Mouse (Mus musculus): ENCODE data around the gene Cep44. TPM values are rescaled to one million over a fixed set of nuclear protein-coding genes. Genes with fewer than 3 reads are reported as not detected.

The Cep44 gene
- polyA plus RNA-seq, 1 experiment from 2014 or later = 40.7 TPM

- no peaks in the 10 kb centered on the region for H3K27me3 ChIP-seq
- WGBS = 90% methylated on average over 2 of the region's 2 CpGs
These were observed 3.0 kb downstream of the Cep44 start for GRCm38 (mm10) chr8:56547866-56548265.

DNA sequence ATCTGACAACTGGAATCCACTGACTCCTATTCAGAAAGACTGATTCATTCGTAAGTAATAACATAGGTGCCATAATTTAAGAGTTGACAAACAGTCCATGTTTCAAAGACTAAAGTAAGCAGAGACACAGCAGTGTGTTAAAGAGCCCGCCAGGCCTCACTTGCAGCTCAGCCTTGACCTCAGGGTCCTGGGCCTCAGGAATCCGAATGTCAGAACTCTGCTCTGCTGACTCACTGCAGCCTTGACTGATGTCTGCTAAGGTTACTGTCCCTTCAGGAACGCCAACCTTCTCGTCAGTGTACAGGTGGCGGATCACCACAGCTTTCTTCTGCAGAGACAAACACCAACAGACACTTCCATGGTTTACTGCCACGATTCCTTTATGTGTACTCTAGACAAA lies 10.1 kb downstream of the Cep44 start:
- WGBS = 91% methylated on average over 7 of the region's 7 CpGs
- Histone ChIP-seq H3K36me3 (peaks cover 65% of the 10 kb centered on the region), H3K27ac (no peak overlapping the region)

More at GRCm38 (mm10) chr8:56547866-56548265, 3.0 kb downstream of the Cep44 start:
- no peak overlapping the region for H3K4me3 ChIP-seq
- no peak for ATAC-seq (ENCODE audit: insufficient number of reproducible peaks, insufficient read depth, low FRiP score, low TSS enrichment, low read depth)
- peaks cover 12% of the 10 kb centered on the region for H3K4me1 ChIP-seq
- peaks cover 19% of the 10 kb centered on the region for H3K36me3 ChIP-seq
- H3K4me2 ChIP-seq = no peak overlapping the region
- no peaks in the 10 kb centered on the region for H3K9me3 ChIP-seq
- H3K27ac ChIP-seq = no peak overlapping the region
- no peak overlapping the region for H3K9ac ChIP-seq

GRCm38 (mm10) chr8:56530359-56530758 lies 20.5 kb downstream of the Cep44 start:
- no peaks in the 10 kb centered on the region for H3K9me3 ChIP-seq
- 0 out of 2 replicates have a peak, but pooled peaks cover 8% of the 10 kb centered on the region for H3K4me1 ChIP-seq
- peaks cover 9% of the 10 kb centered on the region for H3K36me3 ChIP-seq
- no peak overlapping the region for H3K4me3 ChIP-seq
- no peak overlapping the region for H3K27ac ChIP-seq
- no peak overlapping the region for H3K4me2 ChIP-seq
- 8% methylated on average over 3 of the region's 3 CpGs for WGBS
- H3K9ac ChIP-seq = no peak overlapping the region
- ATAC-seq (ENCODE audit: insufficient number of reproducible peaks, insufficient read depth, low FRiP score, low TSS enrichment, low read depth) = no peak
- no peaks in the 10 kb centered on the region for H3K27me3 ChIP-seq

More for the DNA sequence above, 10.1 kb downstream of the Cep44 start:
- Histone ChIP-seq H3K4me3 (no peak overlapping the region), H3K9ac (no peak overlapping the region), H3K4me2 (no peak overlapping the region), H3K4me1 (no peaks in the 10 kb centered on the region), H3K9me3 (no peaks in the 10 kb centered on the region), H3K27me3 (no peaks in the 10 kb centered on the region)
- no peak for ATAC-seq (ENCODE audit: insufficient number of reproducible peaks, insufficient read depth, low FRiP score, low TSS enrichment, low read depth)

DNA sequence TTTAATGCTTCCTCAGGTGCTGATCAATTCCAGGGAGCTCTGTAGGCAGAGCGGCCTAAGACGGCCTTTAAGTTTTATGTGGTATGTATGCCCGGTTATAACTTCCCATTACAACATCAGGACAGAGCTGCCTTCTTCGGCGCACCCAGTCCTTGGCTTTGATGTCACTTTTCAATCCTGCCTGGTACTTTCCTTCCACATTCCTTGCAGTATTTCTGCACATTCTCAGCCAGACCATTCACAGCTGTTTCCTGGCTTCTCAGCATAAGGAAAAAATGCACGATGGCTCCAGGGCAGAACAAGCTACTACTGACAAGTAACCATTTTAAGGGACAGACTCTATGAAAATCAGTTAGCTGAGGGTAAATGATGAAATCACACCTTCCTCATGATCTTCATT lies 22.0 kb downstream of the Cep44 start:
- no peak for ATAC-seq (ENCODE audit: insufficient number of reproducible peaks, insufficient read depth, low FRiP score, low TSS enrichment, low read depth)
- Histone ChIP-seq H3K36me3 (peaks cover 5% of the 10 kb centered on the region; the same call in 1 of the 2 replicates), H3K4me3 (no peak overlapping the region), H3K4me2 (no peak overlapping the region), H3K9ac (no peak overlapping the region), H3K27me3 (no peaks in the 10 kb centered on the region), H3K9me3 (no peaks in the 10 kb centered on the region), H3K4me1 (0 out of 2 replicates have a peak, but pooled peaks cover 8% of the 10 kb centered on the region), H3K27ac (no peak overlapping the region)
- 43% methylated on average over 6 of the region's 6 CpGs for WGBS

- Histone ChIP-seq H3K4me3 (no peak overlapping the region), H3K9ac (no peak overlapping the region), H3K4me2 (no peak overlapping the region), H3K9me3 (no peaks in the 10 kb centered on the region), H3K27ac (no peak overlapping the region), H3K4me1 (no peaks in the 10 kb centered on the region), H3K27me3 (no peaks in the 10 kb centered on the region), H3K36me3 (no peaks in the 10 kb centered on the region)
- no peak for ATAC-seq (ENCODE audit: insufficient number of reproducible peaks, insufficient read depth, low FRiP score, low TSS enrichment, low read depth)
- WGBS = 73% methylated on average over 4 of the region's 4 CpGs
These were observed 29.8 kb downstream of the Cep44 start for GRCm38 (mm10) chr8:56521051-56521450.

GRCm38 (mm10) chr8:56520249-56520648 lies 30.6 kb downstream of the Cep44 start:
- no peaks in the 10 kb centered on the region for H3K9me3 ChIP-seq
- H3K27ac ChIP-seq = no peak overlapping the region
- no peaks in the 10 kb centered on the region for H3K27me3 ChIP-seq
- no peaks in the 10 kb centered on the region for H3K4me1 ChIP-seq
- WGBS = 80% methylated on average over 2 of the region's 2 CpGs
- no peak overlapping the region for H3K4me3 ChIP-seq
- ATAC-seq (ENCODE audit: insufficient number of reproducible peaks, insufficient read depth, low FRiP score, low TSS enrichment, low read depth) = no peak
- no peak overlapping the region for H3K9ac ChIP-seq
- no peaks in the 10 kb centered on the region for H3K36me3 ChIP-seq
- H3K4me2 ChIP-seq = no peak overlapping the region

GRCm38 (mm10) chr8:56518848-56519247 lies 32.0 kb downstream of the Cep44 start:
- no peak overlapping the region for H3K4me3 ChIP-seq
- WGBS = 68% methylated on average over 6 of the region's 6 CpGs
- H3K9ac ChIP-seq = no peak overlapping the region
- no peak overlapping the region for H3K27ac ChIP-seq
- no peaks in the 10 kb centered on the region for H3K27me3 ChIP-seq
- no peak for ATAC-seq (ENCODE audit: insufficient number of reproducible peaks, insufficient read depth, low FRiP score, low TSS enrichment, low read depth)
- no peak overlapping the region for H3K4me2 ChIP-seq
- H3K36me3 ChIP-seq = no peaks in the 10 kb centered on the region
- H3K9me3 ChIP-seq = no peaks in the 10 kb centered on the region
- H3K4me1 ChIP-seq = no peaks in the 10 kb centered on the region

DNA sequence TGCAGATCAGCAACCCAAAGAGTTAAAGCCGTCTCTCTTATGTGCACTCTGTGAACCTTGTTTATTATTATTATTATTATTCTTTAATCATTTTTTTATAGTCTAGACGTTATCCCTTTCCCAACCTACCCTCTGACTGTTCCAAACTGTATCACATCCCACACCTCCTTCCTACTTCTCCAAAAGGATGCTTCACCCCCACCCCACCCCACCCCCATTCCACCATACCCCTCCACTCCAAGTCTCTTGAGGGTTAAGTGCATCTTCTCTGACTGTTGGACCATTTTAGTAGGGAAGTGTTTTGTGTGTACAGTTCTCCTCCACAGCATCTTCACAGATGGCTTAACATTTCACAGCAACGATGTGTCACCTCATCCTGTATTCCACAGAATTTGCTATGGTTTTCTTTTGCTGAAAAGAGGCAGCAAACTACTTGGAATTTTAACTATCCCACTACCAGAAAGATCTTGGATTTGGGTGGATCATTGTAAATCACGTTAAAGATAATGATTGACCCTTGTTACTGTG lies 41.8 kb downstream of the Cep44 start:
- Histone ChIP-seq H3K27me3 (no peaks in the 10 kb centered on the region), H3K27ac (no peak overlapping the region), H3K9ac (no peak overlapping the region), H3K9me3 (no peaks in the 10 kb centered on the region), H3K4me3 (no peak overlapping the region), H3K36me3 (no peaks in the 10 kb centered on the region), H3K4me2 (no peak overlapping the region), H3K4me1 (no peaks in the 10 kb centered on the region)
- no peak for ATAC-seq (ENCODE audit: insufficient number of reproducible peaks, insufficient read depth, low FRiP score, low TSS enrichment, low read depth)
- WGBS = 77% methylated on average over 4 of the region's 4 CpGs

- WGBS = 67% methylated on average over 3 of the region's 3 CpGs
- H3K4me1 ChIP-seq = no peaks in the 10 kb centered on the region
- no peak overlapping the region for H3K27ac ChIP-seq
- no peak for ATAC-seq (ENCODE audit: insufficient number of reproducible peaks, insufficient read depth, low FRiP score, low TSS enrichment, low read depth)
- no peaks in the 10 kb centered on the region for H3K9me3 ChIP-seq
- no peaks in the 10 kb centered on the region for H3K27me3 ChIP-seq
- no peak overlapping the region for H3K4me2 ChIP-seq
- H3K9ac ChIP-seq = no peak overlapping the region
- no peak overlapping the region for H3K4me3 ChIP-seq
- H3K36me3 ChIP-seq = no peaks in the 10 kb centered on the region
These were observed 42.4 kb downstream of the Cep44 start for GRCm38 (mm10) chr8:56508318-56508951.

GRCm38 (mm10) chr8:56501911-56502310 lies 48.9 kb downstream of the Cep44 start:
- Histone ChIP-seq H3K9me3 (no peaks in the 10 kb centered on the region), H3K27ac (no peak overlapping the region), H3K4me1 (no peaks in the 10 kb centered on the region), H3K4me3 (no peak overlapping the region), H3K9ac (no peak overlapping the region), H3K4me2 (no peak overlapping the region), H3K27me3 (no peaks in the 10 kb centered on the region), H3K36me3 (no peaks in the 10 kb centered on the region)
- no peak for ATAC-seq (ENCODE audit: insufficient number of reproducible peaks, insufficient read depth, low FRiP score, low TSS enrichment, low read depth)

- ATAC-seq (ENCODE audit: insufficient number of reproducible peaks, insufficient read depth, low FRiP score, low TSS enrichment, low read depth) = no peak
- H3K9ac ChIP-seq = no peak overlapping the region
These were observed 61.4 kb downstream of the Cep44 start for GRCm38 (mm10) chr8:56489496-56489895.

DNA sequence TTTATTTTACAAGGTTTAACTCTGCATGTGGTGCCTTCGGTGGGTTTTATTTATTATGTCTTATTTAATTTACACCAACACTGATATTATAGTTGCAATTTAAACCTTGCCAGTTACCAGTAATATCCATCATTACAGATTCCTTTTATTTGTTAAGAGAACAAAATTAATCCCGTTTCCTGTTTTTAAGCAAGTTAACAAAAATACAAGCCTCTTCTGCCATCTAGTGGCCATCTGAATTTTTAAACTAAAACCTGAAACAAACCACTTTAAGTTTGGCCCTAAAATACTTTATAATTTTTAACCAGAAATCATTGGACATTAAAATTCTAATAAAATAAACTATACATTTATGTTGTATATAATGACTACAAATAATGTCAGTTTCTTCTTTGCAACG lies 64.8 kb downstream of the Cep44 start:
- Histone ChIP-seq H3K36me3 (no peaks in the 10 kb centered on the region), H3K4me2 (no peak overlapping the region), H3K9ac (no peak overlapping the region), H3K27me3 (no peaks in the 10 kb centered on the region), H3K27ac (no peak overlapping the region), H3K4me1 (no peaks in the 10 kb centered on the region), H3K9me3 (no peaks in the 10 kb centered on the region), H3K4me3 (no peak overlapping the region)
- no peak for ATAC-seq (ENCODE audit: insufficient number of reproducible peaks, insufficient read depth, low FRiP score, low TSS enrichment, low read depth)
- 30% methylated on average over 3 of the region's 3 CpGs for WGBS

More at GRCm38 (mm10) chr8:56489496-56489895, 61.4 kb downstream of the Cep44 start:
- no peaks in the 10 kb centered on the region for H3K27me3 ChIP-seq
- no peaks in the 10 kb centered on the region for H3K4me1 ChIP-seq
- H3K9me3 ChIP-seq = no peaks in the 10 kb centered on the region
- H3K4me3 ChIP-seq = no peak overlapping the region
- no peaks in the 10 kb centered on the region for H3K36me3 ChIP-seq
- 29% methylated on average over 2 of the region's 2 CpGs for WGBS
- H3K4me2 ChIP-seq = no peak overlapping the region
- no peak overlapping the region for H3K27ac ChIP-seq
